Mouse (Mus musculus): ENCODE results near the gene Sfxn5.

DNA sequence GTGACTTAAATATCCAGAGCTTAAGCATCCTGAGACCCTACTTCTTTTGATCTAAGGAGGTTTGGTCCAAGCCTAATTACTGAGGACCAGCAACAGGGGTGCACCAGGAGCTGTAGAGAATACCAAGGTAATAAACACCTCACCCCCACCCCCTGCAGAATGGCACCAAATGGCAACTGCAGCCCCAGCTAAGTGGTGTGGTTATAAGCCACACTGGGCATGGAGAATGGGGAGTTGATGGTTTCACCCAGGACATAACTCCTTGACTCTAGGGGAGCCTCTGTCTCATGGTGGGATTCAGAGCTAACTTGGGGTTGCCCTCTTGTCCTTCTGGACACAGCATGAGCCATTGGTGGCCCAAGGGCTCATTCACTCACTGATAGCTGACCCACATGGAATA, 1.0 kb upstream of the Sfxn5 start:
- no peak for TF ChIP-seq POLR2A (IDR thresholded peaks at IDR 0.05; ENCODE audit: borderline replicate concordance, insufficient read depth, low read length)
- no peak for TF ChIP-seq CTCF (IDR thresholded peaks at IDR 0.05; ENCODE audit: borderline replicate concordance, insufficient read depth, low read depth, low read length)
